Mouse (Mus musculus) olfactory bulb, adult 2 months (tissue): Measurements from ENCODE around the gene Ednra.

Source experiments
- CTCF ChIP-seq: fragments of 200-500 bp; IDR thresholded peaks from 2 replicates; pipeline ENCODE4 v1.5.1; 2012; ENCODE audit warnings: low read depth, mild to moderate bottlenecking, low read length, moderate library complexity; ENCODE audit not compliant: insufficient read depth
- POLR2A ChIP-seq: fragments of 200-500 bp; IDR thresholded peaks from 2 replicates; pipeline ENCODE4 v1.6.1; 2012; ENCODE audit warnings: mild to moderate bottlenecking, low read depth, low read length, moderate library complexity; ENCODE audit not compliant: insufficient read depth

- TF ChIP-seq CTCF (no peak), POLR2A (no peak)
Observed at GRCm38 (mm10) chr8:77750407-77750806, 26.1 kb upstream of the Ednra start.
